Mouse (Mus musculus) right cerebral cortex, postnatal 25 days (tissue): ENCODE measurements at regions not wholly inside any gene's neighbourhood (a gene's known extent, or its start where the extent isn't known, plus 50 kb on each side); places are given as distances from the start of the nearest gene placed in this dataset.
"Not testable (repeated sequence)": the region's sequence is repeated elsewhere in the genome, so short reads cannot be mapped to it uniquely, and the experiment has no call there.

ENCODE experiments used
- DNase-seq: peaks from one replicate; pipeline ENCODE4 v3.0.0; 2022

- no peak for DNase-seq
Observed at GRCm38 (mm10) chr1:164744955-164745608, 51.4 kb upstream of the Dpt start.

GRCm38 (mm10) chr1:164744499-164744898 lies 51.9 kb upstream of the Dpt start:
- no peak for DNase-seq

- not testable (repeated sequence) for DNase-seq
Observed at GRCm38 (mm10) chr1:164742897-164743296, 53.5 kb upstream of the Dpt start.

- no peak for DNase-seq
Observed at GRCm38 (mm10) chr1:164735646-164736045, 60.8 kb upstream of the Dpt start.

GRCm38 (mm10) chr1:164733741-164734140 lies 62.7 kb upstream of the Dpt start:
- no peak for DNase-seq

- peak; percentile 69 for DNase-seq
Observed at GRCm38 (mm10) chr1:164722054-164722453, 74.4 kb upstream of the Dpt start.

GRCm38 (mm10) chr1:164714905-164715304 lies 81.5 kb upstream of the Dpt start:
- DNase-seq: no peak

- DNase-seq: no peak
Observed at GRCm38 (mm10) chr1:164713798-164714551, 82.5 kb upstream of the Dpt start.

- no peak for DNase-seq
Observed at GRCm38 (mm10) chr1:164712514-164712913, 83.9 kb upstream of the Dpt start.

GRCm38 (mm10) chr1:164704397-164705091 lies 91.9 kb upstream of the Dpt start:
- DNase-seq: no peak

GRCm38 (mm10) chr1:164703560-164704131 lies 92.8 kb upstream of the Dpt start:
- DNase-seq: no peak

- DNase-seq: no peak
Observed at GRCm38 (mm10) chr1:164690055-164690454, 106.4 kb upstream of the Dpt start.

GRCm38 (mm10) chr1:164689311-164689710 lies 107.1 kb upstream of the Dpt start:
- peak; percentile 55 for DNase-seq

GRCm38 (mm10) chr1:164684437-164684836 lies 112.0 kb upstream of the Dpt start:
- no peak for DNase-seq

- peak; percentile 50 for DNase-seq
Observed at GRCm38 (mm10) chr1:164683788-164684187, 112.7 kb upstream of the Dpt start.

GRCm38 (mm10) chr1:164682867-164683599 lies 113.4 kb upstream of the Dpt start:
- no peak for DNase-seq

GRCm38 (mm10) chr1:164682426-164682825 lies 114.0 kb upstream of the Dpt start:
- DNase-seq: no peak

- DNase-seq: no peak
Observed at GRCm38 (mm10) chr1:164681582-164681981, 114.9 kb upstream of the Dpt start.

GRCm38 (mm10) chr1:164678303-164678702 lies 118.1 kb upstream of the Dpt start:
- no peak for DNase-seq

GRCm38 (mm10) chr1:164652244-164652643 lies 144.2 kb upstream of the Dpt start:
- DNase-seq: no peak

- no peak for DNase-seq
Observed at GRCm38 (mm10) chr1:164637901-164638462, 158.5 kb upstream of the Dpt start.

GRCm38 (mm10) chr1:164631679-164632078 lies 164.8 kb upstream of the Dpt start:
- DNase-seq: peak; percentile 25
